Mouse (Mus musculus): ENCODE data around the gene Gpc6.

The Gpc6 gene

GRCm38 (mm10) chr14:117930105-117930847 is 1005.2 kb downstream of the Gpc6 start:
- no peak for DNase-seq (ENCODE audit: low read depth, low spot score)

- DNase-seq (ENCODE audit: low read depth, low spot score) = no peak
Observed at GRCm38 (mm10) chr14:117930848-117931816, 1006.0 kb downstream of the Gpc6 start.

- no peak for DNase-seq (ENCODE audit: low read depth, low spot score)
Observed at GRCm38 (mm10) chr14:117932163-117932851, 1007.2 kb downstream of the Gpc6 start.

- DNase-seq (ENCODE audit: low read depth, low spot score) = no peak
Observed at GRCm38 (mm10) chr14:117938554-117938953, 1013.4 kb downstream of the Gpc6 start.

GRCm38 (mm10) chr14:117939471-117939870 is 1014.4 kb downstream of the Gpc6 start:
- DNase-seq (ENCODE audit: low read depth, low spot score) = peak; percentile 55

GRCm38 (mm10) chr14:117945920-117946503 is 1020.9 kb downstream of the Gpc6 start:
- no peak for DNase-seq (ENCODE audit: low read depth, low spot score)

GRCm38 (mm10) chr14:117951265-117951664 is 1026.2 kb downstream of the Gpc6 start:
- DNase-seq (ENCODE audit: low read depth, low spot score) = no peak

- DNase-seq (ENCODE audit: low read depth, low spot score) = no peak
Observed at GRCm38 (mm10) chr14:117951686-117952085, 1026.6 kb downstream of the Gpc6 start.

- DNase-seq (ENCODE audit: low read depth, low spot score) = no peak
Observed at GRCm38 (mm10) chr14:117956051-117956450, 1030.9 kb downstream of the Gpc6 start.

- no peak for DNase-seq (ENCODE audit: low read depth, low spot score)
Observed at GRCm38 (mm10) chr14:117958389-117958788, 1033.3 kb downstream of the Gpc6 start.

- DNase-seq (ENCODE audit: low read depth, low spot score) = no peak
Observed at GRCm38 (mm10) chr14:117961267-117961666, 1036.2 kb downstream of the Gpc6 start.

- no peak for DNase-seq (ENCODE audit: low read depth, low spot score)
Observed at GRCm38 (mm10) chr14:117961844-117962243, 1036.7 kb downstream of the Gpc6 start.

GRCm38 (mm10) chr14:117962453-117962852 is 1037.3 kb downstream of the Gpc6 start:
- DNase-seq (ENCODE audit: low read depth, low spot score) = no peak

GRCm38 (mm10) chr14:117972576-117972975 is 1047.5 kb downstream of the Gpc6 start:
- no peak for DNase-seq (ENCODE audit: low read depth, low spot score)

GRCm38 (mm10) chr14:117981532-117981931 is 1056.4 kb downstream of the Gpc6 start:
- DNase-seq (ENCODE audit: low read depth, low spot score) = peak; percentile 66

GRCm38 (mm10) chr14:117988444-117988843 is 1063.3 kb downstream of the Gpc6 start:
- DNase-seq (ENCODE audit: low read depth, low spot score) = no peak

- no peak for DNase-seq (ENCODE audit: low read depth, low spot score)
Observed at GRCm38 (mm10) chr14:117990203-117990602, 1065.1 kb downstream of the Gpc6 start.

- no peak for DNase-seq (ENCODE audit: low read depth, low spot score)
Observed at GRCm38 (mm10) chr14:117992600-117993256, 1067.6 kb downstream of the Gpc6 start.

- DNase-seq (ENCODE audit: low read depth, low spot score) = no peak
Observed at GRCm38 (mm10) chr14:117993845-117994244, 1068.7 kb downstream of the Gpc6 start.

- no peak for DNase-seq (ENCODE audit: low read depth, low spot score)
Observed at GRCm38 (mm10) chr14:118004434-118004833, 1079.3 kb downstream of the Gpc6 start.

GRCm38 (mm10) chr14:118005697-118006096 is 1080.6 kb downstream of the Gpc6 start:
- no peak for DNase-seq (ENCODE audit: low read depth, low spot score)

Data from brain, embryonic 18.5 days (tissue).